Mouse (Mus musculus) cerebellum, postnatal 10 days (tissue): ENCODE measurements around the gene Olfr284.

Experiments
- DNase-seq, 2 experiments: peaks; one replicate each; pipeline ENCODE4 v3.0.0; 2021; ENCODE audit warnings: mixed read lengths in 2 of 2

Gene Olfr284

GRCm38 (mm10) chr15:98340887-98341286 is at the start of gene Olfr284:
Olfr284 (minus strand) TSS chr15:98340987.
- no peak for DNase-seq

GRCm38 (mm10) chr15:98389796-98390195 is 49.0 kb upstream of the Olfr284 start:
- peak; percentile 90 for DNase-seq

GRCm38 (mm10) chr15:98387621-98388020 is 46.8 kb upstream of the Olfr284 start:
- peak; percentile 14 to 25 for DNase-seq

GRCm38 (mm10) chr15:98380846-98381245 is 40.1 kb upstream of the Olfr284 start, which contains the start of gene Olfr283:
Olfr283 (minus strand) TSS chr15:98380946.
- DNase-seq = no peak

GRCm38 (mm10) chr15:98378209-98378608 is 37.4 kb upstream of the Olfr284 start:
- no peak for DNase-seq

GRCm38 (mm10) chr15:98317177-98317724 is 23.5 kb downstream of the Olfr284 start, which contains the start of gene Olfr285:
Olfr285 (minus strand) TSS chr15:98317353.
- no peak for DNase-seq

- no peak for DNase-seq
Measured at GRCm38 (mm10) chr15:98315703-98316102, 25.1 kb downstream of the Olfr284 start.

- peak; percentile 74 to 77 for DNase-seq
Measured at GRCm38 (mm10) chr15:98295628-98296551, 44.9 kb downstream of the Olfr284 start, which contains the start of gene Zfp641. Zfp641 (minus strand) TSS chr15:98296161.

- DNase-seq = no peak
Measured at GRCm38 (mm10) chr15:98293651-98294050, 47.1 kb downstream of the Olfr284 start.
